Mouse (Mus musculus): Measurements from ENCODE around the gene Tspoap1. TPM values are rescaled to one million over a fixed set of nuclear protein-coding genes. Genes with fewer than 3 reads are reported as not detected.

Tspoap1 gene
- polyA plus RNA-seq, 1 experiment from 2014 or later: 47.4 TPM

GRCm38 (mm10) chr11:87737175-87737740 is 23.1 kb upstream of the Tspoap1 start, which contains the start of gene Supt4a:
Supt4a (plus strand) TSS chr11:87737552.
- no peaks in the 10 kb centered on the region for H3K27me3 ChIP-seq (replicated peaks; ENCODE audit: control insufficient read depth, insufficient read depth, low read length)
- ATAC-seq: peak; percentile 94
- H3K9me3 ChIP-seq (ENCODE audit: control insufficient read depth, low read length): no peaks in the 10 kb centered on the region
- H3K4me2 ChIP-seq (ENCODE audit: low read length): peak within 1 kb of the TSS; percentile 99
- no peaks in the 10 kb centered on the region for H3K36me3 ChIP-seq (ENCODE audit: control insufficient read depth, insufficient read depth)
- H3K4me3 ChIP-seq (replicated peaks; ENCODE audit: low read length): peak within 1 kb of the TSS; percentile 88
- H3K4me1 ChIP-seq (replicated peaks; ENCODE audit: control insufficient read depth, insufficient read depth, low read length): peaks cover 18% of the 10 kb centered on the region
- H3K27ac ChIP-seq (ENCODE audit: low read length): peak within 1 kb of the TSS; percentile 78
- H3K9ac ChIP-seq (replicated peaks; ENCODE audit: low read depth, low read length): peak within 1 kb of the TSS; percentile 79
- WGBS: under 1% methylated on average over 57 of the region's 57 CpGs

GRCm38 (mm10) chr11:87743691-87744090 is 16.6 kb upstream of the Tspoap1 start:
- Histone ChIP-seq H3K4me1 (replicated peaks; ENCODE audit: control insufficient read depth, insufficient read depth, low read length) (no peaks in the 10 kb centered on the region), H3K4me3 (replicated peaks; ENCODE audit: low read length) (no peak overlapping the region), H3K9me3 (ENCODE audit: control insufficient read depth, low read length) (no peaks in the 10 kb centered on the region), H3K9ac (replicated peaks; ENCODE audit: low read depth, low read length) (no peak overlapping the region), H3K36me3 (ENCODE audit: control insufficient read depth, insufficient read depth) (peaks cover 4% of the 10 kb centered on the region; the same call in 1 of the 2 replicates), H3K4me2 (ENCODE audit: low read length) (no peak overlapping the region), H3K27ac (ENCODE audit: low read length) (no peak overlapping the region), H3K27me3 (replicated peaks; ENCODE audit: control insufficient read depth, insufficient read depth, low read length) (no peaks in the 10 kb centered on the region)
- no peak for ATAC-seq
- 88% methylated on average over 3 of the region's 3 CpGs for WGBS

DNA sequence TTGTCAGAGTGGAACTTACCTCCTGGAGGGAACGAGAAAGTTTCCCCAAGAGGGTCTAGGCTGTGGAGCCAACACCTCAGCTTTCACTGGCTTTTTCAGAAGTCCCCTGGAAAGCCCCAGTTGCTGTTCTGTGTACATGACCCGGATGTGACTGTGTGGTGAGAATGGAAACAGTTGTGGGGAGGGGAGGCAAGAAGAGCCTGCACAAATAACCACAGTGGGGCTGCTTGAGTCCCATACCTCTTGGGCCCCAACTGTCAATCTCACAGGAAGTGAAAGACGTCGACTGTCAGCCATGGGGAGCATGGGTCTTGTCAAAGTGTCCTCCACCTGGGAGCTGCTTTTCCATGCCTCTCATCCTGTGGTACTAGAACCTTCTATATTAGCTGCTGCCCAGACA is 15.4 kb upstream of the Tspoap1 start:
- H3K27ac ChIP-seq (ENCODE audit: low read length): no peak overlapping the region
- ATAC-seq: no peak
- WGBS: 83% methylated on average over 4 of the region's 4 CpGs
- peaks cover 4% of the 10 kb centered on the region; the same call in 1 of the 2 replicates for H3K36me3 ChIP-seq (ENCODE audit: control insufficient read depth, insufficient read depth)
- no peaks in the 10 kb centered on the region for H3K9me3 ChIP-seq (ENCODE audit: control insufficient read depth, low read length)
- no peak overlapping the region for H3K4me3 ChIP-seq (replicated peaks; ENCODE audit: low read length)
- H3K4me1 ChIP-seq (replicated peaks; ENCODE audit: control insufficient read depth, insufficient read depth, low read length): no peaks in the 10 kb centered on the region
- no peak overlapping the region for H3K9ac ChIP-seq (replicated peaks; ENCODE audit: low read depth, low read length)
- no peaks in the 10 kb centered on the region for H3K27me3 ChIP-seq (replicated peaks; ENCODE audit: control insufficient read depth, insufficient read depth, low read length)
- H3K4me2 ChIP-seq (ENCODE audit: low read length): no peak overlapping the region

GRCm38 (mm10) chr11:87745632-87746555 is 14.4 kb upstream of the Tspoap1 start:
- no peak for ATAC-seq
- Histone ChIP-seq H3K4me2 (ENCODE audit: low read length) (no peak overlapping the region), H3K9ac (replicated peaks; ENCODE audit: low read depth, low read length) (no peak overlapping the region), H3K27me3 (replicated peaks; ENCODE audit: control insufficient read depth, insufficient read depth, low read length) (no peaks in the 10 kb centered on the region), H3K4me3 (replicated peaks; ENCODE audit: low read length) (no peak overlapping the region), H3K9me3 (ENCODE audit: control insufficient read depth, low read length) (no peaks in the 10 kb centered on the region), H3K27ac (ENCODE audit: low read length) (no peak overlapping the region), H3K4me1 (replicated peaks; ENCODE audit: control insufficient read depth, insufficient read depth, low read length) (no peaks in the 10 kb centered on the region), H3K36me3 (ENCODE audit: control insufficient read depth, insufficient read depth) (peaks cover 4% of the 10 kb centered on the region; the same call in 1 of the 2 replicates)
- 82% methylated on average over 9 of the region's 9 CpGs for WGBS

DNA sequence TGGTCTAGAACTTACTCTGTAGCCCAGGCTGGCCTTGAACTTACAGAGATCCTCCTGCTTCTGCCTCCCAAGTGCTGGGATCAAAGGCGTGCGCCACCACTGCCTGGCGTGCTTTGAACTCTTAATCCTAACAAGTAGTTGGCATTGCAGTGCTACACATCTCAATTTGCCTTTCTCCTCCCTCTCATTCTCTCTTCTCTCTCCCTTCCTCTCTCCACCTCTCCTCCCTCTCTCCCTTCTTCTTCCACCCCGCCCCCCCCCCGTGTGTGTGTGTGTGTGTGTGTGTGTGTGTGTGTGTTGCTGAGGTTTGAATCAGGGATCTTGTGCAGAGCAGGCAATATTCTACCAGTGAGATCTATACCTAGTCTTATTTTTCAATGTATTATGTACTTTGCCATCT is 13.0 kb upstream of the Tspoap1 start:
- H3K27me3 ChIP-seq (replicated peaks; ENCODE audit: control insufficient read depth, insufficient read depth, low read length): no peaks in the 10 kb centered on the region
- no peak for ATAC-seq
- H3K4me1 ChIP-seq (replicated peaks; ENCODE audit: control insufficient read depth, insufficient read depth, low read length): no peaks in the 10 kb centered on the region
- 90% methylated on average over 3 of the region's 5 CpGs for WGBS
- no peak overlapping the region for H3K4me2 ChIP-seq (ENCODE audit: low read length)
- H3K4me3 ChIP-seq (replicated peaks; ENCODE audit: low read length): no peak overlapping the region
- H3K36me3 ChIP-seq (ENCODE audit: control insufficient read depth, insufficient read depth): peaks cover 4% of the 10 kb centered on the region; the same call in 1 of the 2 replicates
- H3K9ac ChIP-seq (replicated peaks; ENCODE audit: low read depth, low read length): no peak overlapping the region
- H3K9me3 ChIP-seq (ENCODE audit: control insufficient read depth, low read length): no peaks in the 10 kb centered on the region
- no peak overlapping the region for H3K27ac ChIP-seq (ENCODE audit: low read length)

DNA sequence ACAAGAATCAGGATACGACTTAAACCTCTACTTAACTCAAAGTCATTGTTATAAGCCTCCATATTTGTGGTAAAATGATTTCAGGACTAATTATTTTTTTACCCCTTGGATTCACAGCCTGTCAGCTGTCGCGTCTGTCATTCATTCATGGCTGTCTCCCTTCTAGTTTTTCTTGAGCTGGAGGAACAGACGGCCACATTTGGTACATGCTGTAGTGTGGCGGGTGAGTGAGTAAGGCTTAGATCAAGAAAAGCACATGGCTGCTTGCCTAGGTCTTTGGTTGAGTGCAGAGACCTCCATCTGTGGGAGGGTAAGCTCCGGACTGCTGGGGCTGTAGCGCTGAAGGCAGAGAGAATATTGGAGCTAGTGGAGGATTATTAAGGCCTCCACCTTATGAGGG is 12.6 kb upstream of the Tspoap1 start:
- ATAC-seq: no peak
- Histone ChIP-seq H3K36me3 (ENCODE audit: control insufficient read depth, insufficient read depth) (peaks cover 4% of the 10 kb centered on the region; the same call in 1 of the 2 replicates), H3K4me3 (replicated peaks; ENCODE audit: low read length) (no peak overlapping the region), H3K27me3 (replicated peaks; ENCODE audit: control insufficient read depth, insufficient read depth, low read length) (no peaks in the 10 kb centered on the region), H3K9me3 (ENCODE audit: control insufficient read depth, low read length) (no peaks in the 10 kb centered on the region), H3K9ac (replicated peaks; ENCODE audit: low read depth, low read length) (no peak overlapping the region), H3K27ac (ENCODE audit: low read length) (no peak overlapping the region), H3K4me1 (replicated peaks; ENCODE audit: control insufficient read depth, insufficient read depth, low read length) (no peaks in the 10 kb centered on the region), H3K4me2 (ENCODE audit: low read length) (no peak overlapping the region)
- 86% methylated on average over 7 of the region's 7 CpGs for WGBS

DNA sequence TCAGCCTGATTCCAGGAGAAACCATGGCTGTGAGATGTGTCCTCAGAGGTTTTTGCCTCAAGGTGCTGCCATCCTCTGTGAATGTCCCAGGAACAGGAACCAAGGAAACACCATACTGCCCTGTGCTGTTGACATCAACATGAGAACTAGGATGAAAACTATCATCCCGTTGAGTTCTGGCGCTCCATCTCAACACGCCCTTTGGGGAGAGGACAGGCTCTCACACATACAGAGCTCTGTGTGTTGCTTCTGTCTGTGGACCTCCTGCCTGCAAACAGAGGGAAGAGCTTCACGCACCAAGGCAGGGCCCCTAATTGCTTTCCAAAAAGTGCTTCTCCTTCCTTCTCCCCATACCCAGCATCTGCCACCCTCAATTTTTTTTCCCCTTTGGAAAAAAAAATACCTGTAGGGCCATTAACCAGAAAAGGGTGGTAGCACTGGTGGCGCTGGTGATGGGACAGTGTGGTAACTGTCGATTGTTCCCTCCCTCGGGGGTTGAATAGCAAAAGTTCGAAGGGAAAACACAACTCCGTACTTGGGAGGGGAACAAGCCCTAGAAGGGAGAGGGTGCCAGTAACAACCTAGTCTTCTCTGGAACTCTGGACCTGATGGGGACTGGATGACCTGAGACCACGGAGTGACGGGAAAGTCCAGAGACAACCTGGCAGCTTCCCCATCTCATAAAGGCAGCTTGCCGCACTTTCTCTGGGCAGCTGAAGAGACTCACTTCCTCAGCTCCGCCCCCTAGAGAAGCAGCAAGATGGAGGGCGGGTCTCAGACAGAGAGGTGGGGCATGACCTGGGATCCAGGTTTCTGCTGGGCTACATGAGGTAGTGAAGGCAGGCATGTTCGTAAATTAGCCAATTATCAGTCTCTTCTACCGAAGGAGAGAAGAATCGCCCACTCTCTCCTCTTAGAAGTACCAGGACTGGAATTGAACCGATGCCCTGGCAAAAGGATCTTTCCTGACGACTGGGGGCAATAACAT is 11.9 kb upstream of the Tspoap1 start:
- H3K36me3 ChIP-seq (ENCODE audit: control insufficient read depth, insufficient read depth): peaks cover 4% of the 10 kb centered on the region; the same call in 1 of the 2 replicates
- no peaks in the 10 kb centered on the region for H3K27me3 ChIP-seq (replicated peaks; ENCODE audit: control insufficient read depth, insufficient read depth, low read length)
- H3K9ac ChIP-seq (replicated peaks; ENCODE audit: low read depth, low read length): no peak overlapping the region
- H3K4me1 ChIP-seq (replicated peaks; ENCODE audit: control insufficient read depth, insufficient read depth, low read length): no peaks in the 10 kb centered on the region
- H3K27ac ChIP-seq (ENCODE audit: low read length): no peak overlapping the region
- WGBS: 44% methylated on average over 19 of the region's 19 CpGs
- no peak overlapping the region for H3K4me2 ChIP-seq (ENCODE audit: low read length)
- ATAC-seq: no peak
- no peak overlapping the region for H3K4me3 ChIP-seq (replicated peaks; ENCODE audit: low read length)
- no peaks in the 10 kb centered on the region for H3K9me3 ChIP-seq (ENCODE audit: control insufficient read depth, low read length)

GRCm38 (mm10) chr11:87749192-87750042 is 10.9 kb upstream of the Tspoap1 start:
- peaks cover 4% of the 10 kb centered on the region; the same call in 1 of the 2 replicates for H3K36me3 ChIP-seq (ENCODE audit: control insufficient read depth, insufficient read depth)
- no peaks in the 10 kb centered on the region for H3K4me1 ChIP-seq (replicated peaks; ENCODE audit: control insufficient read depth, insufficient read depth, low read length)
- H3K27me3 ChIP-seq (replicated peaks; ENCODE audit: control insufficient read depth, insufficient read depth, low read length): no peaks in the 10 kb centered on the region
- 67% methylated on average over 18 of the region's 18 CpGs for WGBS
- no peak overlapping the region for H3K4me2 ChIP-seq (ENCODE audit: low read length)
- no peak overlapping the region for H3K4me3 ChIP-seq (replicated peaks; ENCODE audit: low read length)
- no peak for ATAC-seq
- no peaks in the 10 kb centered on the region for H3K9me3 ChIP-seq (ENCODE audit: control insufficient read depth, low read length)
- H3K9ac ChIP-seq (replicated peaks; ENCODE audit: low read depth, low read length): no peak overlapping the region
- H3K27ac ChIP-seq (ENCODE audit: low read length): no peak overlapping the region

Measured in forebrain, embryonic 16.5 days (tissue).